Mouse (Mus musculus): ENCODE measurements around the gene Tmem98. TPM values are rescaled to one million over a fixed set of nuclear protein-coding genes. Genes with fewer than 3 reads are reported as not detected.

Tmem98 gene
- polyA plus RNA-seq, 1 experiment from 2014 or later, result 152 TPM

- H3K27me3 ChIP-seq (ENCODE audit: control insufficient read depth, insufficient read depth, low read length), result no peaks in the 10 kb centered on the region
- no peaks in the 10 kb centered on the region for H3K4me1 ChIP-seq (ENCODE audit: control insufficient read depth, insufficient read depth, low read length)
- no peak overlapping the region for H3K9ac ChIP-seq (ENCODE audit: low read length)
- no peak overlapping the region for H3K27ac ChIP-seq (replicated peaks; ENCODE audit: low read depth, low read length)
- H3K9me3 ChIP-seq (ENCODE audit: control insufficient read depth, low read length), result no peaks in the 10 kb centered on the region
- no peaks in the 10 kb centered on the region for H3K36me3 ChIP-seq (ENCODE audit: control insufficient read depth, insufficient read depth, low read length)
- no peak overlapping the region for H3K4me3 ChIP-seq (ENCODE audit: low read depth, low read length)
- DNase-seq (ENCODE audit: low spot score) (no peak), ATAC-seq (ENCODE audit: insufficient number of reproducible peaks, low FRiP score, low TSS enrichment, low read depth) (no peak)
- no peak overlapping the region for H3K4me2 ChIP-seq (ENCODE audit: low read depth, severe bottlenecking)
- 74% methylated on average over 8 of the region's 8 CpGs for WGBS
These were observed 14.5 kb upstream of the Tmem98 start for GRCm38 (mm10) chr11:80795431-80795830.

GRCm38 (mm10) chr11:80799979-80800378 is 10.0 kb upstream of the Tmem98 start:
- 39% methylated on average over 3 of the region's 3 CpGs for WGBS
- no peak for ATAC-seq (ENCODE audit: insufficient number of reproducible peaks, low FRiP score, low TSS enrichment, low read depth)
- H3K36me3 ChIP-seq (ENCODE audit: control insufficient read depth, insufficient read depth, low read length), result no peaks in the 10 kb centered on the region

DNA sequence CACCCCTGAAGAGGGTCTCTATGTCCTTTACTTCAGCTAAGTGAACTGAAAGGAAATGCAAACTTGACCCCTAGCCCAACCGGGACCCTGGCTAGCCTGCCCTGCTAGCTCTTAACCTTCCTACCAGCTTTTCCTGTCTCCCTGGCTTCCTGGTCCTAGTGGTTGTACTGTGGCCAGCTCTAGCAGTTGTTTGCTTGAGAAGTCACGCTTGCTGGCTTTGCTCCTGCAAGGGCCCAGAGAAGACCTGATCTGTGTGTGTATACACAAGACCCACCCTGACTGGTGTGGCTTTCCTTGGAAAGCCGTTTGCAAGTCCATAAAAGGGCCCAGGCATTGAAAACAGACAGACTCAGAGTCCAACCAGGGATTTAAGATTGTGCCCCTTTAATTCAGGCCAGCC is 7.3 kb upstream of the Tmem98 start:
- no peak overlapping the region for H3K4me2 ChIP-seq (ENCODE audit: low read depth, severe bottlenecking)
- H3K27me3 ChIP-seq (ENCODE audit: control insufficient read depth, insufficient read depth, low read length), result no peaks in the 10 kb centered on the region
- H3K4me3 ChIP-seq (ENCODE audit: low read depth, low read length), result no peak overlapping the region
- H3K9me3 ChIP-seq (ENCODE audit: control insufficient read depth, low read length), result no peaks in the 10 kb centered on the region
- no peaks in the 10 kb centered on the region for H3K4me1 ChIP-seq (ENCODE audit: control insufficient read depth, insufficient read depth, low read length)
- DNase-seq (ENCODE audit: low spot score) (no peak), ATAC-seq (ENCODE audit: insufficient number of reproducible peaks, low FRiP score, low TSS enrichment, low read depth) (no peak)
- WGBS, result 35% methylated on average over 3 of the region's 3 CpGs
- H3K27ac ChIP-seq (replicated peaks; ENCODE audit: low read depth, low read length), result no peak overlapping the region
- H3K9ac ChIP-seq (ENCODE audit: low read length), result no peak overlapping the region
- H3K36me3 ChIP-seq (ENCODE audit: control insufficient read depth, insufficient read depth, low read length), result no peaks in the 10 kb centered on the region

More at GRCm38 (mm10) chr11:80799979-80800378, 10.0 kb upstream of the Tmem98 start:
- Histone ChIP-seq H3K4me1 (ENCODE audit: control insufficient read depth, insufficient read depth, low read length) (no peaks in the 10 kb centered on the region), H3K9ac (ENCODE audit: low read length) (no peak overlapping the region), H3K4me2 (ENCODE audit: low read depth, severe bottlenecking) (no peak overlapping the region), H3K4me3 (ENCODE audit: low read depth, low read length) (no peak overlapping the region), H3K9me3 (ENCODE audit: control insufficient read depth, low read length) (no peaks in the 10 kb centered on the region), H3K27me3 (ENCODE audit: control insufficient read depth, insufficient read depth, low read length) (no peaks in the 10 kb centered on the region), H3K27ac (replicated peaks; ENCODE audit: low read depth, low read length) (no peak overlapping the region)
- no peak for DNase-seq (ENCODE audit: low spot score)

DNA sequence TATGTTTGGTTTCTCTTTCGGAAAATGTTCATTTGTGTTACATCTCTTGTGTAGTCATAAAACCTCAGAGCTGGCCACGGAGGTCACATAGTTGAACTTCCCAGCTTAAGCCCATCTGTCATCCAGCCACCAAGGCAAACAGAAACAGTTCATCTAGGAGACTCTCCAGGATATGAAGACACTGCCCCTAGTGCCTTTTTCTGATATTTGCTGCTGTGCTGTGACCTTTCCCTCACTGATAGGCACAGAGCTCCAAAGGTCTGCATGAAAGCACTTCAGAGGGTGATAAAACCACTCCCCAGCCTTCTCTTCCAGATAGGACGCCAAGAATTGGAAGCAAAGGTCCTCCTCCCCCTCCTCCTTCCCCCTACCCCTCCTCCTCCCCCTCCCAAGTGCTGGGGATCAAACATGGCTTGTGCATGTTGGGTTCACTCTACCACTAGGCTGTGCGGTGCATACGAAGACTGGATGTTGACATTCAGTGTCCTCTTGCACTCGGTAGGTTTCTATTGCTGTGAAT is 1.4 kb upstream of the Tmem98 start:
- Histone ChIP-seq H3K4me2 (ENCODE audit: low read depth, severe bottlenecking) (no peak overlapping the region), H3K27me3 (ENCODE audit: control insufficient read depth, insufficient read depth, low read length) (no peaks in the 10 kb centered on the region), H3K9ac (ENCODE audit: low read length) (no peak overlapping the region), H3K4me3 (ENCODE audit: low read depth, low read length) (no peak overlapping the region), H3K9me3 (ENCODE audit: control insufficient read depth, low read length) (no peaks in the 10 kb centered on the region), H3K4me1 (ENCODE audit: control insufficient read depth, insufficient read depth, low read length) (peaks cover 9% of the 10 kb centered on the region; the same call in 1 of the 2 replicates), H3K27ac (replicated peaks; ENCODE audit: low read depth, low read length) (no peak overlapping the region), H3K36me3 (ENCODE audit: control insufficient read depth, insufficient read depth, low read length) (peaks cover 4% of the 10 kb centered on the region; the same call in 1 of the 2 replicates)
- no peak for DNase-seq (ENCODE audit: low spot score)
- 62% methylated on average over 6 of the region's 6 CpGs for WGBS
- no peak for ATAC-seq (ENCODE audit: insufficient number of reproducible peaks, low FRiP score, low TSS enrichment, low read depth)

GRCm38 (mm10) chr11:80809666-80809992 is 346 bp upstream of the Tmem98 start:
- ATAC-seq (ENCODE audit: insufficient number of reproducible peaks, low FRiP score, low TSS enrichment, low read depth), result 0 out of 2 replicates have a peak, but pooled peaks have one; percentile 4
- H3K36me3 ChIP-seq (ENCODE audit: control insufficient read depth, insufficient read depth, low read length), result peaks cover 8% of the 10 kb centered on the region; the same call in 1 of the 2 replicates
- peak overlapping the region; percentile 94 for H3K9ac ChIP-seq (ENCODE audit: low read length)
- no peaks in the 10 kb centered on the region for H3K27me3 ChIP-seq (ENCODE audit: control insufficient read depth, insufficient read depth, low read length)
- H3K4me3 ChIP-seq (ENCODE audit: low read depth, low read length), result peak overlapping the region; percentile 60
- no peak for DNase-seq (ENCODE audit: low spot score)
- peak overlapping the region; percentile 58 for H3K4me2 ChIP-seq (ENCODE audit: low read depth, severe bottlenecking)
- peaks cover 9% of the 10 kb centered on the region; the same call in 1 of the 2 replicates for H3K4me1 ChIP-seq (ENCODE audit: control insufficient read depth, insufficient read depth, low read length)
- WGBS, result 38% methylated on average over 6 of the region's 6 CpGs
- no peaks in the 10 kb centered on the region for H3K9me3 ChIP-seq (ENCODE audit: control insufficient read depth, low read length)
- peak overlapping the region; percentile 84 for H3K27ac ChIP-seq (replicated peaks; ENCODE audit: low read depth, low read length)

GRCm38 (mm10) chr11:80811156-80811555 is 1.2 kb downstream of the Tmem98 start:
- ATAC-seq (ENCODE audit: insufficient number of reproducible peaks, low FRiP score, low TSS enrichment, low read depth), result no peak
- Histone ChIP-seq H3K4me3 (ENCODE audit: low read depth, low read length) (peak overlapping the region; percentile 60), H3K4me1 (ENCODE audit: control insufficient read depth, insufficient read depth, low read length) (peaks cover 9% of the 10 kb centered on the region; the same call in 1 of the 2 replicates), H3K36me3 (ENCODE audit: control insufficient read depth, insufficient read depth, low read length) (peaks cover 8% of the 10 kb centered on the region; the same call in 1 of the 2 replicates), H3K9ac (ENCODE audit: low read length) (peak overlapping the region; percentile 94), H3K4me2 (ENCODE audit: low read depth, severe bottlenecking) (peak overlapping the region; percentile 58), H3K27ac (replicated peaks; ENCODE audit: low read depth, low read length) (peak overlapping the region; percentile 84; the same call in 1 of the 2 replicates), H3K27me3 (ENCODE audit: control insufficient read depth, insufficient read depth, low read length) (no peaks in the 10 kb centered on the region), H3K9me3 (ENCODE audit: control insufficient read depth, low read length) (no peaks in the 10 kb centered on the region)
- WGBS, result 13% methylated on average over 5 of the region's 5 CpGs
- DNase-seq (ENCODE audit: low spot score), result peak; percentile 35

DNA sequence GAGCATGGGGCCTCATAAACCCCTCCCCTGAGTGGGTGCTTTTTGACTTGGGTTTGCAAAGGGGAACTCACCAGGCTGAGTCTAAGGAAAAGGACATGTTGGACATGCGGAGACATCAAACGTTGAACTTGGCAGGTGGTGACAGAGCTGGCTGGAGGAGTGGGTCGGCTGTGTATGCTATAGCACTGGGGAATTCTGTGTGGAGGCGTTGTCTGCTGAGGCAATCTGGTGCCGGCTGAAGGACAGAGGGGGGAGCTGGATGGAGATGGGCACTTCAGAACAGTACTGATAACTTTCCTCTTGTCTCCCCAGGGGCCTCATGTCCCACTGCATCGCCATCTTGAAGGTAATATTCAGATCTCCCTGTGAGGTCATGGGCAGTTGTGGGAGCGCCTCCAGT is 5.4 kb downstream of the Tmem98 start:
- DNase-seq (ENCODE audit: low spot score) (no peak), ATAC-seq (ENCODE audit: insufficient number of reproducible peaks, low FRiP score, low TSS enrichment, low read depth) (no peak)
- Histone ChIP-seq H3K27me3 (ENCODE audit: control insufficient read depth, insufficient read depth, low read length) (no peaks in the 10 kb centered on the region), H3K27ac (replicated peaks; ENCODE audit: low read depth, low read length) (no peak overlapping the region), H3K9me3 (ENCODE audit: control insufficient read depth, low read length) (no peaks in the 10 kb centered on the region), H3K4me3 (ENCODE audit: low read depth, low read length) (no peak overlapping the region), H3K9ac (ENCODE audit: low read length) (no peak overlapping the region), H3K4me1 (ENCODE audit: control insufficient read depth, insufficient read depth, low read length) (peaks cover 7% of the 10 kb centered on the region; the same call in 1 of the 2 replicates), H3K4me2 (ENCODE audit: low read depth, severe bottlenecking) (no peak overlapping the region), H3K36me3 (ENCODE audit: control insufficient read depth, insufficient read depth, low read length) (peaks cover 8% of the 10 kb centered on the region; the same call in 1 of the 2 replicates)
- 91% methylated on average over 7 of the region's 7 CpGs for WGBS

DNA sequence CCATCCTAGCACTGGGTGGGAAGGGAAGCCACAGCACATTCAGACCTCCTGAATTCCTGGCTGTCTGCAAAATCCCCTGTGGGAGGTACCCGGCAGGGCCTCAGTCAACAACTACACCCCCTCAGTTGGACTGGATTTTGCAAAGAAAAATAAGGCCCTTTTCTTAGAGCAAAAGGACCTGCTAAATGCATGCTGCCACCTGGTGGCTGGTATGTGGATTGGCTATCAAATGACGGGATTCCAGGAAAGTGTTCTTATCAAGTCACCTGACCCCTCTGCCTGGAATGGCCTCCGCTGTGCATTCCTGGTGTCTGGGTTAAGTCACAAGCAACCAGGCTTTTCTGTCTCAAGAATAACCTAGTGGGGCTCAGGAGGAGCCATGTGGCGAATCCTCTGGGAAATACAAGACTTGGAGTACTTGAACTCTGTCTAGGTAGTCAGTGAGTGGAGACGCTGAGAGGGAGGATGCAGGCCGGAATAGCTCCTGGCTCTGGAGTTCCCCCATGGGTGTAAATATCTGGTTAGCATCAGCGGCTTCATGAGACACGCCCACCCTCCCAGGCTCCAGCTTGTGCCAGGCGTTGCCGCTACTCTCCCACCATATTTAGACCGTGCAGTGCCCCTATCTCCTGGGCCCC is 8.2 kb downstream of the Tmem98 start:
- no peak overlapping the region for H3K4me2 ChIP-seq (ENCODE audit: low read depth, severe bottlenecking)
- peaks cover 3% of the 10 kb centered on the region; the same call in 1 of the 2 replicates for H3K4me1 ChIP-seq (ENCODE audit: control insufficient read depth, insufficient read depth, low read length)
- H3K27me3 ChIP-seq (ENCODE audit: control insufficient read depth, insufficient read depth, low read length), result no peaks in the 10 kb centered on the region
- H3K27ac ChIP-seq (replicated peaks; ENCODE audit: low read depth, low read length), result no peak overlapping the region
- H3K9ac ChIP-seq (ENCODE audit: low read length), result no peak overlapping the region
- H3K4me3 ChIP-seq (ENCODE audit: low read depth, low read length), result no peak overlapping the region
- no peaks in the 10 kb centered on the region for H3K9me3 ChIP-seq (ENCODE audit: control insufficient read depth, low read length)
- WGBS, result 47% methylated on average over 11 of the region's 11 CpGs
- DNase-seq (ENCODE audit: low spot score) (peak; percentile 78), ATAC-seq (ENCODE audit: insufficient number of reproducible peaks, low FRiP score, low TSS enrichment, low read depth) (no peak)
- peaks cover 11% of the 10 kb centered on the region; the same call in 1 of the 2 replicates for H3K36me3 ChIP-seq (ENCODE audit: control insufficient read depth, insufficient read depth, low read length)

Data from limb, embryonic 11.5 days (tissue).